Mouse (Mus musculus) spleen, postnatal 36 days (tissue): ENCODE results near the gene Ceacam19.
A peak's percentile ranks its signal among the peaks of the same experiment; 100 is the strongest.

Experiments used
- DNase-seq, 2 experiments: peaks; one replicate each; pipeline ENCODE4 v3.0.0; 2022; ENCODE audit warnings: low spot score in 2 of 2, mixed read lengths in 1 of 2

The Ceacam19 gene

DNA sequence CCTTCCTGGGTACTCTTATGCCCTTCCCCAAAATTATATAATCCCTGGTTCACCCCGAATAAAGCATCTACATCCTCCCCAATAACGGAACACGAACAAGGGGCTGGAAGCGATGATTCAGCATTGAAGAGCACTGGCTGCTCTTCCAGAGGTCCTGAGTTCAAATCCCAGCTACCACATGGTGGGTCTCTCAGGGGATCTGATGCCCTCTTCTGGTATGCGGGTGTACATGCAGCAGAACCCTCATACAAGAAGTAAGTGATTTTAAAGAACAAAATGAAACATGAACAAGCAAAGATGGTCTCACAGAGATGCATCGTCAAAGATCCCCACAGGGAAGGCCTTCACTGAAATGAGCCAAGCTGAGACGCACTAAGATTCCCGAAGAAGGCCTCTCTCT is 7.0 kb downstream of the Ceacam19 start:
- no peak for DNase-seq

DNA sequence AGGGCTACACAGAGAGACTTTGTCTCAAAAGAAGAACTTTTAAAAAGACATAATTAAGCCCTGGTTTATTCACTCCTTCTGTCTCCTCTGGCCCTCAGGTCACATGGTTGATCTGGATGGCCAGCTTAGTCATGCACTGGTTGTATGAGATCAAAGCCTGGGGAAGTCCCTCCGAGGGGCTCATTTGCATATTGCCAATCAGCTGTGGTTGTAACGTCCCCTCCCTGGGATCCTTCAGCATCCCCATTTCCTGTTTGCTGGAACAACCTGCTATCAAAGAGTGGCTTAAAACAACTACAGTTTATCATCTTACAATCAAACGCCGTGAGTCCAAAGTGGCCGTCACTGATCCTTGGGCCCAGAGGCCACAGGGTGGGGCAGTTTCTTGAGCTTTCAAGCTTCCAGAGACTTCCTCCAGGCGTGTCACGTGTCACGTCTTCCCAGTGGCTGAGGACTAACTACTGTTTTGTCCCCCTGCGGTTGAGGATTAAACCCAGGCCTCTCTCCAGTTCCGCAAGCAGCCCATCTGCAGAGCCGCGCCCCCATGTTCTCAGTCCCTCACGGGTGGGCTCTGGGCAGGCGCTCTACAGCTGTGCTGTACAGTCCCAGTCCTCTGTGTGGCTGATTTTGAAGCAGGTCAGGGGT is 10.9 kb downstream of the Ceacam19 start:
- peak; percentile 78 to 82 for DNase-seq

DNA sequence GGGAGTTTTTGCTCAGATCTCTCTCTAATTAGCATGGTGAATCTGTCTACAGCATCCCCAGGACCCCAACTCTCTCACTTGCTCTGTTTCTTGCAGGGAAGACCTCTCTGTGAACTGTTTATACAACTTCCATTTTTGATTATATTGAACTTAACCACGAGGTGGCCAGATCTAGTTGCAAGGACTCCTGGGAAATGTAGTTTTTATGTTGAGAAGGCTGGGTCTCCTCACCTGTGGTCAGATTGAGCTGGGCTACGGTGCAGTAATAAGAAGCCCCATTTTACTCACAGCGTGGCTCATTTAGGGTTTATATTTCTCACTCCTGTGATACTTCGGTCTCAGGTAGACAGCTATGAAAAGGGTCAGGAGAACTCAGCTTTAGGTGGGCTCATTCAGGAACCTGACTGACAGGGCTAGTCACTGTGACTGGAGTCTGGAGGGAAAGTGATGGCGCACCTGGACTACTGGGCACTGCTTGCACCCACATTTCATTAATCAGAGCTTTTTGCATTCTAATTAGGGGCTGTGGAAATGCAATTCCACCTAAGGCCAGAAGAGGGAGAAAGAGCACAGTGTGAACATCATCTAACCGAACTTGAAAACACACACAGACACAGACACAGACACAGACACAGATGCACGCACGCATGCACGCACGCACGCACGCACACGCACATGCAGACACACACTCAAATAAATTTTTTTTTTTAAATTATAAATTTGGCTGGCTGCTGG is 11.7 kb downstream of the Ceacam19 start:
- peak; percentile 53 to 68 for DNase-seq

DNA sequence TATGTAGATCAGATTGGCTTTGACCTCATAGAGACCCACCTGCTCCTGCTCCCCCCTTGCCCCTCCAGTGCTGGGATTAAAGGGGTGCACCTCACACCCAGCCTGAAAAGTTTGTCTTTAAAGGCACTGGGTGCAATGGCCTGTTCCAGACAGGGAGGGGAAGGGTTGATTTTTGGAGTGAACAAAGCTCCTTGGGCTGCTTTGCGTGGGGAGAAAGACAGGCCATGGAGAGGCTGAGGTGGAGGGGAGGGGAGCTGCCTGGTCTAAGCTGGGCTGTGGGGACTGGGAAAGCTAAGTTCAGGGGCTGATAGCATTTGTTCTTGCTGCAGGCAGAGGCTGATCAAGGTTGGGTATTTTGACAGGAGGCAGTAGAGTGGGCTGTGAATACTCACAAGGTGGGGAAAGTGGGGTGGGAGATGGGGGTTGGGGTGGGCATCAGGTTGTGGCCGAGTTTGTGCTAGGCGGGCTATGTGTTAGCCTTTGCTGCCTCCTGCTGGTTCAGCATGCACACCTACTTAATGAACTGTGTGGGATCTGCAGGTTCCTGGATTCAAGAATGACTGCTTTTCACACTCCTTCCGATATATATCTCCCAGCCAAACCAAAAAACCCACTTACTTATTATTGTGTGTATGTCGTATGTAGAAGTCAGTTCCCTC is 15.7 kb downstream of the Ceacam19 start:
- peak; percentile 60 to 65 for DNase-seq

DNA sequence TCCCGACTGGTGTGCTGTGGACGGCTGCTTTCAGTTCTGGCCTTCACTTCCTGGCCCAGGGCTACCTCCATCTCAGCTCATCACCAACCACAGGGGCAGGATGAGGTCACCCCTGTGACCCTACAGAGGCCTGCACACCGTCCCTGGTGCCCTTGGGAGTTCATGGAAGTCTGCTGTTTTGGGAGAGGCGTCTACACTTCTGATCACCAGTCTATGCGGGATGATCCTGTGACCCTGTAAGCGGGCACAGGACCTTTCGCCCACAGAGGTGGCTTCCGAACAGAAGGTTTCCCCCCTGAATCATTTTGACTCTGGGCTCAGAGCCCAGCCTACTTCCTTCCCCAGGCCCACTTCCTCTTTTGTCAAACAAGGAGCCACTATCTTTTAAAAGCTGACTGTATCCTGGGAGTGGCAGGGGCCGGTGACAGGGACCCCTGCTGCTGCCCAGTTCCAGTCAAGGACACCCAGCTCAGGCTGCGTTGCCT is 16.6 kb downstream of the Ceacam19 start:
- peak; percentile 78 to 84 for DNase-seq

DNA sequence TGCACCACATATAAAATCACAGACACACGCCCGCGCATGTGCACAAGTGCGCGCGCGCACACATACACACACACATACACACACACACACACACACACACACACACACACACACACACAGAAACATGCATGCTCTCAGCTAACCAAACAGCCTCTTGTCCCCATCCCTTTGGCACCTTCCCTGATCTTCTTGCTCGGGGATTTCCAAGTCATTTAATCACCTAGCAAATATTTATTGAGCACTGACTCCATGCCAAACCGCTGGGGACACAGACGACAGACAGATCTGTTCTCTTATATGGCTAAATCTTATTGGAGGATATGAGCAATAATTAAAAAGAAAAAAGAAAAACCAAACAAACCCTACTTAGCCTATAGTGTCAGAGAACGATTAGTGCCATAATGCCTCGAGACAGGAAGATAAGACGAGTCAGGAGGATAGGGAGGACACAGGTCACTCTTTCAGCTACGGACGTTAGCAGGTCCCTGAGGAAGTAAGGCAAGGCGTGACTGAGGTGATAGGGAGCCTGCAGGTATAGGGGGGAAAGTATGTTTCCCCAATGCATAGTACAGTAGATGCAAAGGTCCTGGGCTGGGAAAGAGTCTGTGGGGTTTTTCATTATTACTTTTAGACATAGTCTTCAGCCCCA is 19.9 kb downstream of the Ceacam19 start:
- no peak for DNase-seq

DNA sequence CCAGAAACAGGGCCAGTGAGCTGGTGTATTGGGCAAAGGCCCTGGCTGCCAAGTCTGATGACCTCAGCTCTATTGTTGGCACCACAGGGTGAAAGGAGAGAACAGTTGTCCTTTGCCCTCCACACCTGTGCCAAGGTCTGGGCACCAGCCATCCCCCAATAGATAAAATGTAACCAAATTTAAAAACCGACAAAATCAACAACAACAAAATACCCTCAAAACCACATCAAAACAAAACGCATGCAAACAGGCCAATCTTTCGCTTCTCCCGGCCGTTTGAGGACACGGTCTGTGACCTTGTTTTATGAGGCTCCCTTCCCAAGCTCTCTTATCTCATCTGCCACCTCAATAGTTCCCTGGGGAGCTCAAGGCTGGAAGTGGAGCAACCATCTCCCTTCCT is 21.3 kb downstream of the Ceacam19 start:
- no peak for DNase-seq

DNA sequence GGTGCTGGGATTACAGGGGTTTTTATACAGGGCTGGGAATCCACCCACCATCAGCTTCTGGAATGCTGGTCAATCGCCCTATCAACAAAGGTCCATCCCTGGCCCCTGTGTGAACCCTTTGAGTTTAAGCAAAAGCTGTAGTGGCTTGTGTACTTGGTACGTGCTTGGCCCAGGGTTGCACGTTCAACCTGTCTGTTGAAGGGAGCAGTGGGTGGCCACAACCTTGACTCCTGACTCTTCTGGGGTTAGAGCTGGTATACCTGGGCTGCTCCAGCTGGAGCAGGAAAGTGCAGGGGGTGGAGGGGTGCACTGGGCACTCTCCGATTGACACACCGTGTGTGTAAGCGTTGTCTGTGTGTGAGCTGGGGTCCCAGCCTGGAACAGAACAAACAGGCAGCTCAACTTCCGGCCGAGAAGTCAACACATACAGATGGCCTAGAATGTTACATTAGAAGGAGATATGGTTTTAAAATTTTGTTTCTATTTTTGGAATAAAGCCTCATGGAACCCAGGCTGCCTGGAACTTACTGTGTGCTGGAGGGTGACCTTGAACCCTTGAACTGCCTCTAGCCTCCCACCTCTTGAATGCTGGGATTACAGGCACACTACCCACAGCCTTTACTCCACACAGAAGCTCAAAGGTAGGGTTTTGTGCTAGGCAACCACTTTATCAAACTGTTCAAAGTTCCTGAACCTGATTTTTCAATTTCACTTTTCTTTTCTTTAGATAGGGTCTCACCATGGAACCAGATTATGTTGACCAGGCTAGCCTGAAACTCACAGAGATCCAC is 22.3 kb downstream of the Ceacam19 start:
- no peak for DNase-seq

DNA sequence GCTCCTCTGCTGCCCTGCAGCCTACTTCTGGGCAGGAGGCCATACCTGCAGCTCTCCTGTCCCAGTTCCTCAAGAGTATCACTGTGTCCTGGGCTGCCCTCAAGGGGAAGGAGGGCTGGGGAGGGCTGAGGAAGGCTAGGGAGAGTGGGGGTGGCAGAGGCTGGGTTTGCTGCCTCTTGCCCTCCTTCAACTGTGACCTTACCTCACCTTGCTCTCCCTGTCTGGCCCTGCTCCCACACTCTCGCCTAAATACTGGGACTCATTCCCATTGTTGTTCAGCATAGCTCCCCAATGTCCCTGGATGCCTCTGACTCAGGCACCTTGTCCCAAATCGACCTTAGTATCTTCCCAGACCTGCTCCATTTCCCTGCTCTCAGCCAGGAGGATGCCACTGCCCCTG is 23.5 kb downstream of the Ceacam19 start:
- no peak for DNase-seq

DNA sequence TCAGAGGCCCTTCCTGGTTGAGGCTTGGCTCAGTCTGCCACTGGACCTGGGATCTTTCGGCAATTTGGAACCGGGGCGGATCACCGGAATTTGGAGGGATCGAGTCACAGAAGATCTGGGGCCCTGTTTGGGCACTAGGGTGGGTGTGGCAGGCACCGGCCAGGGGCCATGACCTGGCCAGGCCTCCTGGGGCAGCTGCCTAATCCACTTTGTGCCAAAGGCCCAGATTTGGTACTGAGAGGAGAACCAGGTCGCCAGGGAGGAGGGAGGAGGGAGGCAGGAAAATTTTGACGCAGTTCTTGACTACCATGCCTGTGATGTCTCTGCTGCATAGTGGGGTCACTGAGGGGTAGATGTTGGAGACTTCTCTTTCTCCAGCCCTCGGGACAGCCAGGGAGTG is 26.6 kb downstream of the Ceacam19 start, which contains the start of gene Ceacam16:
Gene Ceacam16 (minus strand): TSS at position 101 of the 400 bp plus-strand sequence.
- DNase-seq: no peak

DNA sequence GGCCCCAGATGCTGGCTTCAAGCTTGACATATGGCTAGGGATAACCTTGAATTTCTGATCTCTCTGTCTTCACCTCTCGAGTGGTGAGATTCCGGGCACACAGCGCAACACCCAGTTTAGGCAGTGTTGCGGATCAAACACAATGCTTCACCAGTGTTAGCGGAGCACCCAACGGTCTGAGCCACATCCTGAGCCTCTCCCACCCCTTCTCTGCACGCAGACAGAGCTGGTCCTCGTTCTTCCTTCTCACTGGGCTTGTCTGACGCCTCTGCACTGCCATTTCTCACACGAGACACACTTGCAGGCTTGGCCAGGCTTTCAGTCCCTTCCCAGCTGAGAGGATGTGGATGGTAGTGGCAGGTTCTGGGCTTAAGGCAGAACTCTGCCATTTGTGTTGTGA is 28.0 kb downstream of the Ceacam19 start:
- DNase-seq: no peak

DNA sequence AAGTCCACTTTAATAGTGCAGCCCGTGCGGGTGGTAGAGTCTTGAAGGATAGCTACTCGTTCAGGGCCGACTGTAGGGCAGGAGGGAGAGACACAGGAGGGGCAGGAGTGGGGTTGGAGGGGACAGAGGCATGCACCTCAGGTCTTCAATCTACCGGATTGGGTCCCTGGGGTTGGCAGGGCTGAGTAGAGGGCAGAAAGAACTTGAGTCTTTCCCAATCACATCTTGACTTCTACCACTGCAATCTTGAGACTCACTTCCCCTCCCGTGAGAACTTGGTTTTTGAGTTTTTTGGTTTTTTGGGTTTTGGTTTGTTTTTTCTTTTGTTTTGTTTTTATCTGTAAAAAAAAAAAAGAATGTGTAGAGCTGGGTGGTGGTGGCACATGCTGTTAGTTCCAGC is 31.5 kb downstream of the Ceacam19 start:
- no peak for DNase-seq

DNA sequence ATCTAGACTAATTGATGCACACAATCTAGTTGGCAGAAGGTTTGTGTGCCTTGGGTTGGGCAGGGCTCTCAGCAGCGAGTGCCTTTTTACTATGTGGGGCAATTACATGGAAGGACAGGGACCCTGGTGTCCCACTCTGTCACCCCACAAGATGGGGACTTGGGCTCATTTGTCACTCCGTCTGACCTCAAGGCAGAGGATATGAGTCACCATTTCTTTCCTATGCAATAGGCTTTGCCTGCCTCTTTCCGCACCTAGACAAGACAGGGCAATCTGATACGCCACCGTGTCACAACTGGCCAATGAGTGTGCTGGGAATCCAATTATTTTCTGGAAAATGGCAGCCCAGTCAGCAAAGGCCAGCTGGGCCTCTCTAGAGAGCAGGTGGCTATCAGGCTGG is 32.1 kb downstream of the Ceacam19 start:
- no peak for DNase-seq

DNA sequence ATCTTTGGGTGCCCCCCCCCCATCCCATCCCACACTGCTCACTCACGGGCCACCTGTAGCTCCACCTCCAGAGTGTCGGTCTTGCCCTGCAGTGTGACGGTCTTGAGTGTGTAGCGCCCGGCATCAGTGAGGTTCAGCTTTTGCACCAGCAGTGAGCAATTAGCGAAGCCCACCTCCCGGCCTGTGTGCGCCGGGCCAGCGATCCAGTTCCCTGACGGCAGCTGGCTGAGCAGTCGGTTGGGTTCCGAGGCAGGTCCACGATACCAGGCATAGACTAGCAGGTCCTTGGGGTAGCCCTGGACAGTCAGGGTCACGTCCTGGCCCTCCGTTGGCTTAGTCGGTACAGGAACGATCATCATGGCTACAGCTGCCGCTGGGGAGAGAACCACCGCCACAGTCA is 34.2 kb downstream of the Ceacam19 start:
- no peak for DNase-seq

DNA sequence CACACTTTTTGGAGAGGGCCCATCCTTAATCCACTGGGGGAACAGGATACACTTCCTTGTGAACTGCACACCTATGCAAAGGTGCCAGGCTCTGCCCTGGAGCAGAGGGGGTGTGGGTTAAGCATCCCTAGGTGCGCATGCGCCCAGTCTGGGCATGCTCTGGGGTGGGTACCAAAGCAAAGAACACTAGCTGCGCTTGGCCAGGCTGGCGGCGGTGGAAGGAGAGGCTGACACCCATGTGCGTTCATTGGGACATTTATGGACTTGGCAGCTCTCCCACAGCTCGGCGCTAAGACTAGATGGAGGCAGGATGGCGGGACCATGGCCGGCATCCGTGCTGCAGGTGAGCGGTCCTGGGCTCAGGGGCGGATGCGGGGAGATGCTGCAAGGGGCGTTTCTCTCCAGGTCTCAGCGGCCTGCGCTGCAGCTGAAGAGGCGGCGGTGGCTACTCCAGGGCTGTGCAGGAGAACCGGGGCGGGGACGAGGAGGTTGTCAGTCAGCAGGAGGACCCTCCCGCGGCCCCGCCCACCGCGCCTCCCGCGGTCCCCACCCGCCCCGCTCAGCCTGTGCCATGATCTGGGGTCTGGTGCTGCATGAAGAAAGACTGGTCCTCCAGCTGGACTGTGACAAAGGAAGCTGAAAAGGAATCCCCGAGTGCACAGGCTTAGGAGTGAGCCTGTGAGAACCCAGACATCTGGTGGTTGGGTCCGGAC is 35.8 kb downstream of the Ceacam19 start, which contains the start of gene Gm19345:
Gene Gm19345 (plus strand): TSS at position 146 of the 713 bp plus-strand sequence.
- DNase-seq: no peak

DNA sequence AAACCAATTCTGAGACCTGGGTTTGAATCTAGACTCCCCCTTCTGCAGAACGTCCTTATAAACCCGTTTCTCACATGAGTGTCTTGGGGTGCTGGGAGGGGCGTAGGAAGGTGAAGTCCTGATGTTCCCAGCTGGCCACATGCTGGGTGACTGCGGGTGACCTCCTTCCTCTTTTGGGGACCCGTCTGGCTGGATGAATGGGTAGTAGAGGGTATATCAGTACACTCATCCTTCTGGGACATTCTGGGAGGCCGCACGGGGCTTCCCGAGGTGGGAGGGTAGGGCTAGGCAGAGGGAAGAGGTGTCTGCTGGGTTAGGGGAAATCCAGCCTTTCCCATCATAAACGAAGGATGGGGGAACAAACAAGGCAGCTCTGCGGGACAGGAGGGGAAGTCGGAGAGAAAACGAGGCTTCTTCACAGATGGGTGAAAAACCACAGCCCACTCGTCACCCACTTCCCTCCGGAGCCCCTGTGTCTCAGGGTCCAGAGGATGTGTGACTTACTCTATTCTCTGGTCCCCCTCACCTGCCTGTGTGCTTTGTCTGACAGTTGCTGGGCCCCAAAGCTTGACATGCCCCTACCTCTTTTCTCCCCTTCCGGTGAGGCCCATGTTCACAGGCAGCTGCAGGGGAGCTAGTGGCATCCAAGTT is 43.1 kb downstream of the Ceacam19 start:
- peak; percentile 75 to 77 for DNase-seq

DNA sequence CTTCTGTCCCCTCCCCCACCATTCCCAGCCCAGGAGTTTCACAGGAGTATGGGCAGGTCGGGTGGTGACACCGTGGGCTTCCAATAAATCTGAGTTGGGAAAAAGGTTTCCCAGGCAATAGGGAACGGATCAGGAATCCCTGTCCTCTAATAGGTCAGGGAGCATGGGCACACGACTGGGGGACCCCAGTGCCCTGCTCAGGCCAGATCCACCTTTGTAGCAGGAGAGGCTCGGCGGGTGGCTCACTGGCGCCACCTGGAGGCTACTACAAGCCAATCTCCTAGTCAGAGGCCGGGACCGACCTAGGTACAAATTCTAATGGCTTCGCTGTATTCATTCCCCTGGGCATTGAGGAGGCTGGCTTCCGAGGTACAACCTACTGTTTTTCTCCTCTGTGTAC is 44.2 kb downstream of the Ceacam19 start:
- DNase-seq: peak; percentile 73 to 75

DNA sequence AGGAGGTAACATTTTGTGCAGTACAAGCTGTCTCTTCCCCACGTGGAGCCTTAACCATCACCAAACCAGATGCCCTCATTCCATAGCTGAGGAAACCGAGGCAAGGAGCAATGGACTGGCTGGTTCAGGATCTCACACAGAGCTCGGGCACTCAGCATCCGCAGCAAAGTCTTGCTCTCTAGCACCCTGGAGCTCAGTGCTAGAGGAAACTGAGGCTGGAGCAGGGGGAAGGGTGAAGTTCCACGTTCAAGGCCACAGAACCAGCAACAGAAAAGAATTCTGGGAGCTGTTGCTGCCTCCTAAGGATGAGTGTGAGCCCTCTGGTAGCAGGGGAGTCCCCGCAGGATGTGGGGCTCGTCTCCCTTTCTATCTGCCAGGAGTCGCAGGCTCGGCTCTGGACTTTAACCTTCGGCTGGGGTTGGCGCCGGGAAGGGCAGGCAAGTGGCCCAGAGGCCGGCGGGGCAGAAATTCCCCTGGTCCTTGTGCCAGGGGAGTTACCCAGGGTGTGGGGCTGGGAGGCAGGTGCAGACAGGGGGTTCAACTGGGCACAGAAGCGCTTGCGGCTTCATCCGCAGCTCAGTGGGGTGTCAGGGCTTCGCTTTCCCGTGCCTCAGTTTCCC is 44.8 kb downstream of the Ceacam19 start:
- DNase-seq: no peak

DNA sequence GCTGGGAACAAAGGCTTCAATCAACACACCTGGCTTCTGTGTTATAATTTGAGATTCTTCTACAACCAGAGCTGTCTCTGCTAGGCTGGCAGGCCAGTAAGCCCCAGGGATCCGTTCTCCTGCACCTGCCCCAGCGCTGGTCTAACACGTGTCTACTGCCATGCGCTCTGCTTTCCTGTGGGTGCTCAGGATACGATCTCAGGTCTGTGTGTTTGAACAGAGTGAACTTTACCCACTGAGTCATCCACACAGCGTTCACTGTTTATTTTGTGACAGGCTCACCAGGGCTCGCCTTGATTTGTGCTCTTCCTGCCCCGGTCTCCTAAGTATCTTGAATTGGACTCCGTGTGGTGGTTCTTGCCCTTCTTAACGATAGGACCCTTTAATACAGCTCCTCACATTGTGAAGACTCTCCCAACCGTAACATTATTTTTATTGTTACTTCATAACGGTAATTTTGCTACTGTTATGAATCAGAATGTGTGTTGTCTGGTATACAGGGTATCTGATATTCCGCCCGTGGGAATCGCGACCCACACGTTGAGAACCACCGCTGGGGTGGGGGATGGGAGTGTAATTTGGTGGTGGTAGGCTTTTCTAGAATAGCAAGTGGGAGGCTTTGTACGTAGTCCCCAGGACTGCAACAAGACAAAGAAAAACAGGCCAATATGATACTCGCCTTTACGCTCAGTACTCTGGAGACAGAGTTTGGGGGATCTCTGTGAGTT is 45.9 kb downstream of the Ceacam19 start:
- no peak for DNase-seq
